Mouse (Mus musculus) cerebellum, adult 9-11 months (tissue): Measurements from ENCODE around the gene Lpp.
A peak's percentile ranks its signal among the peaks of the same experiment; 100 is the strongest.

Experiments used
- DNase-seq: peaks from one replicate; pipeline ENCODE4 v3.0.0; 2022

Lpp gene

GRCm38 (mm10) chr16:24891453-24891852 is 498.1 kb downstream of the Lpp start:
- DNase-seq = no peak

GRCm38 (mm10) chr16:24895160-24895559 is 501.9 kb downstream of the Lpp start:
- no peak for DNase-seq

- no peak for DNase-seq
These were observed 504.3 kb downstream of the Lpp start for GRCm38 (mm10) chr16:24897641-24898040.

- no peak for DNase-seq
These were observed 507.0 kb downstream of the Lpp start for GRCm38 (mm10) chr16:24900241-24900796.

GRCm38 (mm10) chr16:24901139-24901859 is 508.0 kb downstream of the Lpp start:
- no peak for DNase-seq

GRCm38 (mm10) chr16:24902111-24902510 is 508.8 kb downstream of the Lpp start:
- DNase-seq = no peak

GRCm38 (mm10) chr16:24908926-24909325 is 515.6 kb downstream of the Lpp start:
- peak; percentile 69 for DNase-seq

GRCm38 (mm10) chr16:24910321-24910720 is 517.0 kb downstream of the Lpp start:
- no peak for DNase-seq

- no peak for DNase-seq
These were observed 517.5 kb downstream of the Lpp start for GRCm38 (mm10) chr16:24910834-24911233.

GRCm38 (mm10) chr16:24912381-24912780 is 519.1 kb downstream of the Lpp start:
- DNase-seq = no peak

GRCm38 (mm10) chr16:24913021-24913420 is 519.7 kb downstream of the Lpp start:
- DNase-seq = no peak

- DNase-seq = no peak
These were observed 520.5 kb downstream of the Lpp start for GRCm38 (mm10) chr16:24913641-24914392.

GRCm38 (mm10) chr16:24914393-24914751 is 521.1 kb downstream of the Lpp start:
- peak; percentile 58 for DNase-seq

GRCm38 (mm10) chr16:24915470-24915869 is 522.2 kb downstream of the Lpp start:
- DNase-seq = no peak

- DNase-seq = peak; percentile 36
These were observed 526.2 kb downstream of the Lpp start for GRCm38 (mm10) chr16:24919349-24920012.

GRCm38 (mm10) chr16:24930070-24930469 is 536.8 kb downstream of the Lpp start:
- no peak for DNase-seq

- peak; percentile 92 for DNase-seq
These were observed 537.3 kb downstream of the Lpp start for GRCm38 (mm10) chr16:24930621-24931020.

GRCm38 (mm10) chr16:24932816-24933215 is 539.5 kb downstream of the Lpp start:
- DNase-seq = no peak

GRCm38 (mm10) chr16:24933691-24934090 is 540.4 kb downstream of the Lpp start:
- DNase-seq = no peak

- DNase-seq = no peak
These were observed 548.2 kb downstream of the Lpp start for GRCm38 (mm10) chr16:24941306-24942160.

GRCm38 (mm10) chr16:24943486-24944261 is 550.4 kb downstream of the Lpp start:
- no peak for DNase-seq

GRCm38 (mm10) chr16:24946356-24946755 is 553.0 kb downstream of the Lpp start:
- no peak for DNase-seq
